Mouse (Mus musculus) fat pad, adult 2 months (tissue): ENCODE results near the gene Ushbp1.
"Not testable (repeated sequence)": the region's sequence is repeated elsewhere in the genome, so short reads cannot be mapped to it uniquely, and the experiment has no call there.

Source experiments
- DNase-seq: peaks from one replicate; pipeline ENCODE4 v3.0.0-alpha.2; 2011; ENCODE audit warnings: low read depth, low spot score; ENCODE audit errors: extremely low read depth

Gene Ushbp1

GRCm38 (mm10) chr8:71395629-71396028 lies at the start of gene Ushbp1:
Gene Ushbp1, minus strand, starts transcription at chr8:71395802.
- DNase-seq = no peak

- no peak for DNase-seq
Measured at GRCm38 (mm10) chr8:71445096-71445495, 49.5 kb upstream of the Ushbp1 start.

- no peak for DNase-seq
Measured at GRCm38 (mm10) chr8:71441404-71441803, 45.8 kb upstream of the Ushbp1 start.

GRCm38 (mm10) chr8:71437041-71437440 lies 41.4 kb upstream of the Ushbp1 start:
- DNase-seq = no peak

GRCm38 (mm10) chr8:71432935-71433334 lies 37.3 kb upstream of the Ushbp1 start:
- DNase-seq = not testable (repeated sequence)

GRCm38 (mm10) chr8:71422121-71422520 lies 26.5 kb upstream of the Ushbp1 start:
- no peak for DNase-seq

- no peak for DNase-seq
Measured at GRCm38 (mm10) chr8:71411535-71412273, 16.1 kb upstream of the Ushbp1 start.

- DNase-seq = no peak
Measured at GRCm38 (mm10) chr8:71408231-71408630, 12.6 kb upstream of the Ushbp1 start.

- DNase-seq = no peak
Measured at GRCm38 (mm10) chr8:71407441-71407840, 11.8 kb upstream of the Ushbp1 start.

GRCm38 (mm10) chr8:71406099-71407015 lies 10.8 kb upstream of the Ushbp1 start:
- no peak for DNase-seq

- no peak for DNase-seq
Measured at GRCm38 (mm10) chr8:71405401-71406098, 9.9 kb upstream of the Ushbp1 start, which contains the start of gene Ankle1. Gene Ankle1, plus strand, starts transcription at chr8:71406010.

- DNase-seq = no peak
Measured at GRCm38 (mm10) chr8:71404951-71405351, 9.3 kb upstream of the Ushbp1 start.

GRCm38 (mm10) chr8:71404011-71404410 lies 8.4 kb upstream of the Ushbp1 start:
- DNase-seq = no peak

- DNase-seq = no peak
Measured at GRCm38 (mm10) chr8:71403107-71403885, 7.7 kb upstream of the Ushbp1 start.

- no peak for DNase-seq
Measured at GRCm38 (mm10) chr8:71402446-71402964, 6.9 kb upstream of the Ushbp1 start.

- DNase-seq = no peak
Measured at GRCm38 (mm10) chr8:71401454-71401853, 5.9 kb upstream of the Ushbp1 start.

GRCm38 (mm10) chr8:71400826-71401225 lies 5.2 kb upstream of the Ushbp1 start:
- no peak for DNase-seq

- DNase-seq = no peak
Measured at GRCm38 (mm10) chr8:71397701-71398100, 2.1 kb upstream of the Ushbp1 start.

GRCm38 (mm10) chr8:71396639-71397305 lies 1.2 kb upstream of the Ushbp1 start, which contains the start of gene Babam1:
Gene Babam1, plus strand, starts transcription at chr8:71396861.
- DNase-seq = peak; percentile 88

- DNase-seq = no peak
Measured at GRCm38 (mm10) chr8:71395071-71395470, 531 bp downstream of the Ushbp1 start.
